Mouse (Mus musculus): Measurements from ENCODE around the gene Rsad1. TPM values are rescaled to one million over a fixed set of nuclear protein-coding genes. Genes with fewer than 3 reads are reported as not detected.

Gene Rsad1
- polyA plus RNA-seq (2014; fragmentation: Nextera tagmentation; extraction: Ambion mirVana) = 3.4 TPM in 2 replicates

DNA sequence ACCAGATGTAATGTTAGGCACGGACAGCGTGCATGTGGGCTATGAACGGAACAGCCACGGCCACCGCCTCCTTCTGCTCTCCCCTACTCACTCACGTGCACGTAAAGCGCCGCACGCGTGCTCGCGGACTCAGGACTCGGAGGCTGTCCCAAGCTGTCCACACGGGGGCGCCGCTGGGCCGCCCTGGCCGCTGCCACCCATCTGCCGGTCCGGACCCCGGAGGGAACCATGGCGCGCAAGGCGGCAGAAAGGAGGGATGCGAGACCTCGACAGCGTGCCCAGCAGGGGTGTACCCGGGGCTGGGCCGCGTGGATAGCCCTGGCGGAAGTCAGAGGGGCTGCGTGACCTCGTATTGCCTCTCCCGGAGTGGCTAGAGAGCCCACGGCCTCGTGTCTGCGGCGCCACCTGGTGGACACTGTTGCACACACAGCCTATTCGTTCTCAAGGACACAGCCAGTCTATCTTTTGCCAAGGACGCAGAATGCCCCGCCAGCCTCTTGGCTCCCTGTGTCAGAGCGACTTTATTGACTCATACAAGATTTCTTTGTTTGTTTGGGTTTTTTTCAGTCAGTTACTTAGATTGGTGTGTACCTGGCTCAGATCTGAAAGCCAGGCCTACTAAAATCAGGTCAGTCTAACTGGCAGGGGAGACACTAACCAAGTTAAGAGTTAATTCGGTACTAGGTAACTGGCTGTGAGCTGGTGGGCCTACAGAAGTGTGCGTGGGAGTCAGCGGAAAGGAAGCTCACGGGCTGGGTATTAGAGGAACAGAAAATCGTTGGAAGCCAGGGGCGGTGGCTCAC, at the start of gene Rsad1:
TSS of gene Rsad1 (minus strand) at position 368 of the 803 bp plus-strand sequence.
- H3K4me3 ChIP-seq (ENCODE audit: low read depth, low read length) = peak within 1 kb of the TSS; percentile 55
- H3K36me3 ChIP-seq (ENCODE audit: control insufficient read depth, insufficient read depth, low read length) = no peaks in the 10 kb centered on the region
- peak; percentile 96 for DNase-seq (ENCODE audit: low spot score)
- WGBS = 4% methylated on average over 49 of the region's 49 CpGs
- H3K4me1 ChIP-seq (replicated peaks; ENCODE audit: control insufficient read depth, insufficient read depth, low read length) = peaks cover 4% of the 10 kb centered on the region; the same call in 1 of the 2 replicates
- H3K9ac ChIP-seq (ENCODE audit: low read depth, low read length) = peak within 1 kb of the TSS; percentile 77
- ATAC-seq (ENCODE audit: low FRiP score) = peak; percentile 90
- peak within 1 kb of the TSS; percentile 65 for H3K4me2 ChIP-seq (replicated peaks; ENCODE audit: low read depth, low read length)
- peak within 1 kb of the TSS; percentile 58; the same call in 1 of the 2 replicates for H3K27ac ChIP-seq (ENCODE audit: low read depth, low read length)
- no peaks in the 10 kb centered on the region for H3K27me3 ChIP-seq (ENCODE audit: control insufficient read depth, insufficient read depth, low read length)
- H3K9me3 ChIP-seq (ENCODE audit: control insufficient read depth, low read length) = no peaks in the 10 kb centered on the region

DNA sequence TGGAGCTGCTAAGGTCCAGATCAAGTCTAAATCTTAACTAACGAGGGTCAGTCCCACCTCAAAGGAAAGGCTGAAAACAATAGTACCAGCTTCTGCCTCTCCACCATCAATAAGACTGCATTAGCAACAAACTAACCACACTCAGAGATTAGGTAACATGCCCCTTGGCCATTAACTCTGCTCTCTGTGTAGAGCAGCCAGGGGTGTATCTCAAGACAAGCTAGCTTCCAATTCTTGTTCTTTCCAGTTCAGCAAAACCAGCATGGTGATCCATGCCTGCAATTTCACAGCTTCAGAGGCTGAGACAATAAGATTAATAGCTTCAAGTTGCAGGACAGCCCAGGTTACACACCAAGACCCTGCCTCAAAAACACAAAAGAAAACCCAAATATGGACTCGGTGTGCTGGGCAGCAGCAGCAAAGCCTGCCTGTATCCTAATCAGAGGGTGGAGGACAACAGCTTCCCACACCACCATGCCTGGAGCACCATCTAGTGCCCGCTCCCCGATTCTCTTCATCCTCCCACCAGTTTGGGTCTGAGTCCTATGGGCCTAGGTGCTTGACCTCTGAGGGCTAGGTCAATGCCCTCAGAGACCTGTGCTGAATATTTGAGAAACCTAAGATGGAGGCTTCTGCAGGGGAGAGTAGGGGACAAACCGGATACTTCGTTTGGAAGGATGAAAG, 49.5 kb upstream of the Rsad1 start:
- H3K27me3 ChIP-seq (ENCODE audit: control insufficient read depth, insufficient read depth, low read length) = no peaks in the 10 kb centered on the region
- H3K9ac ChIP-seq (ENCODE audit: low read depth, low read length) = no peak overlapping the region
- no peaks in the 10 kb centered on the region for H3K9me3 ChIP-seq (ENCODE audit: control insufficient read depth, low read length)
- no peaks in the 10 kb centered on the region for H3K4me1 ChIP-seq (replicated peaks; ENCODE audit: control insufficient read depth, insufficient read depth, low read length)
- DNase-seq (ENCODE audit: low spot score) (no peak), ATAC-seq (ENCODE audit: low FRiP score) (no peak)
- H3K36me3 ChIP-seq (ENCODE audit: control insufficient read depth, insufficient read depth, low read length) = no peaks in the 10 kb centered on the region
- no peak overlapping the region for H3K4me3 ChIP-seq (ENCODE audit: low read depth, low read length)
- no peak overlapping the region for H3K4me2 ChIP-seq (replicated peaks; ENCODE audit: low read depth, low read length)
- H3K27ac ChIP-seq (ENCODE audit: low read depth, low read length) = no peak overlapping the region
- WGBS = 75% methylated on average over 6 of the region's 6 CpGs

DNA sequence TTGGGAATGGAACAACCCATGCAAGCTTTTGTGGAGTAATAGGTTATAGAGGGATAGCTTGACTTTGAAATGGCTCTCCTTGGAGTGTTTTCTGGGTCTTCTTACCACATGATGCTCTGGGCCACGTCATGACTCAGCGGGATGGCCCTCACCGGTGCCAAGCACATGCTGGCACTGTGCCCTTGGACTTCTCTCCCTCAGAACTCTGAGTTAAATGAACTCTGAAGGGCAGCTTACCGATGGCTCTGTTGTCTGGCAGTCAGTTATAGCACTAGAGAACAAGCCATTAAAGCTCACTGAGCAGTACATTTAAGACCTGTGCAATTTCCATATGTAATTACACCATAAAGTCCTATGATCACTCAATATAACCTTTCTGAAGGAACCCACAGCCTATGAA, 48.3 kb upstream of the Rsad1 start:
- 95% methylated on average over 4 of the region's 4 CpGs for WGBS
- DNase-seq (ENCODE audit: low spot score) = no peak
- H3K27me3 ChIP-seq (ENCODE audit: control insufficient read depth, insufficient read depth, low read length) = no peaks in the 10 kb centered on the region
- no peak overlapping the region for H3K4me3 ChIP-seq (ENCODE audit: low read depth, low read length)
- H3K4me1 ChIP-seq (replicated peaks; ENCODE audit: control insufficient read depth, insufficient read depth, low read length) = no peaks in the 10 kb centered on the region
- no peak overlapping the region for H3K4me2 ChIP-seq (replicated peaks; ENCODE audit: low read depth, low read length)
- no peak overlapping the region for H3K27ac ChIP-seq (ENCODE audit: low read depth, low read length)
- no peak overlapping the region for H3K9ac ChIP-seq (ENCODE audit: low read depth, low read length)
- H3K9me3 ChIP-seq (ENCODE audit: control insufficient read depth, low read length) = no peaks in the 10 kb centered on the region
- no peaks in the 10 kb centered on the region for H3K36me3 ChIP-seq (ENCODE audit: control insufficient read depth, insufficient read depth, low read length)
- ATAC-seq (ENCODE audit: low FRiP score) = no peak

DNA sequence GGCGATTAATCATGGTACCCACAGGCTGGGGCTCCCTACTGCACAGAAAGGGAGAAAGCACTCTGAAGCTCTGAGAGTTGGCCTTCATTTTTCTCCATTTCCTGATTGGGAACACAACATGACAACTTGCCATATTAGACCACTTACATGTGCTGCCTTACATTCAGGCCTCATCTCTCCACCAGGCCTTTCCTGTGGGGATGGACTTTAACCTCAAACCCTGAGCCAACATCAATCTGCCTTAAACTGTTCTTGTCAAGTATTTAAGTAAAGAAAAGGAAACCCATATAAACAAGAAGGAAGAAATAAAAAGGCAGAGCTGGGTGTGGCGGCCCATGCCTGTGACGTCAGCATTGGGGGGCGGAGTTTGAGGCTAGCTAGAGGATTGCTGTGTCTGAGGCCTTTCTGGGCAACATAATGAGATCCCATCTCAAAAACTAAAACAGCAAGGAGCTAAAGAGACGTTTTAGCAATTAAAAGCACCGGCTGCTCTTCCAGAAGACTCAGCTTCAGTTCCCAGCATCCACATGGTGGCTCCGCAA, 47.3 kb upstream of the Rsad1 start:
- 0 out of 2 replicates have a peak, but pooled peaks cover 2% of the 10 kb centered on the region for H3K4me1 ChIP-seq (replicated peaks; ENCODE audit: control insufficient read depth, insufficient read depth, low read length)

DNA sequence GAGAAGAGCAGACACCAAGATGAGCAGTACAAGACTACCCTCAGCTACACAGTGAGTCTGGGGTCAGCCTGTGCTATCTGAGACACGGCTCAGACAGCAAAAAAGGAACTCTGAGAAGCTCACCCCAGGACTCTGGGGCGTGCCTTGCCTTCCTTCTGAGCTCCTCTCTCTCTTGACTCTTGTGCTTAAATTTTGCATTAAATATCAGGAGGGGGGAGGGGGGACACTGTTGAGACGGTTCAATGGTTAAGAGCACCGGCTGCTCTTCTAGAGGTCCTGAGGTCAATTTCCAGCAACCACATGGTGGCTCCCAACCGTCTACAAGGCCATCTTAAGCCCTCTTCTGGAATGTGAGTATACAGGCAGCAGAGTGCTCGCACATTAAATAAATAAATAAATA, 38.5 kb upstream of the Rsad1 start:
- Histone ChIP-seq H3K9ac (ENCODE audit: low read depth, low read length) (no peak overlapping the region), H3K4me1 (replicated peaks; ENCODE audit: control insufficient read depth, insufficient read depth, low read length) (peaks cover 2% of the 10 kb centered on the region; the same call in 1 of the 2 replicates), H3K27me3 (ENCODE audit: control insufficient read depth, insufficient read depth, low read length) (no peaks in the 10 kb centered on the region), H3K4me2 (replicated peaks; ENCODE audit: low read depth, low read length) (no peak overlapping the region), H3K27ac (ENCODE audit: low read depth, low read length) (no peak overlapping the region), H3K36me3 (ENCODE audit: control insufficient read depth, insufficient read depth, low read length) (no peaks in the 10 kb centered on the region), H3K4me3 (ENCODE audit: low read depth, low read length) (no peak overlapping the region), H3K9me3 (ENCODE audit: control insufficient read depth, low read length) (no peaks in the 10 kb centered on the region)
- ATAC-seq (ENCODE audit: low FRiP score) (no peak), DNase-seq (ENCODE audit: low spot score) (no peak)
- WGBS = 65% methylated on average over 6 of the region's 6 CpGs

More for the DNA sequence above, 47.3 kb upstream of the Rsad1 start:
- ATAC-seq (ENCODE audit: low FRiP score) = no peak
- DNase-seq (ENCODE audit: low spot score) = no peak
- no peak overlapping the region for H3K4me2 ChIP-seq (replicated peaks; ENCODE audit: low read depth, low read length)
- H3K9ac ChIP-seq (ENCODE audit: low read depth, low read length) = no peak overlapping the region
- no peaks in the 10 kb centered on the region for H3K36me3 ChIP-seq (ENCODE audit: control insufficient read depth, insufficient read depth, low read length)
- H3K27ac ChIP-seq (ENCODE audit: low read depth, low read length) = no peak overlapping the region
- H3K9me3 ChIP-seq (ENCODE audit: control insufficient read depth, low read length) = no peaks in the 10 kb centered on the region
- no peak overlapping the region for H3K4me3 ChIP-seq (ENCODE audit: low read depth, low read length)
- H3K27me3 ChIP-seq (ENCODE audit: control insufficient read depth, insufficient read depth, low read length) = no peaks in the 10 kb centered on the region
- 72% methylated on average over 7 of the region's 7 CpGs for WGBS

DNA sequence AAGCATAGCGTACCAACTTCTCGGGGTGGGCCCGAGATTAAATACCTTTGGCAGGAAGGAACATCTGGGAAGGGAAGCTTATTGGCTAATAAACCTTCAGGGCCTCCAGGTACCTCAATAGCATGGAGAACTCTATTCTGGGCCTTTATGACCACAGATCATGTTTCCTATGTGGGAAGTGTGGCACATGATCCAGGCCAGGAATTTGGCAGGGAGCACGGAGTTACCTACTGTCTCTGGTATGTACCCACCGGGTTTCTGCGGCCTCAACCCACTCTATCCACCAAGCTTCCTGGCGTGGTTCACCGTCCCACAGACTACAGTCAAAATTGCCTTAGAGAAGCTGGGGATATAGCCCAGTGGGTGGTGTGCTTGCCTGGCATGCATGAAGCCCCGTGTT, 36.0 kb upstream of the Rsad1 start:
- Histone ChIP-seq H3K4me1 (replicated peaks; ENCODE audit: control insufficient read depth, insufficient read depth, low read length) (no peaks in the 10 kb centered on the region), H3K4me3 (ENCODE audit: low read depth, low read length) (no peak overlapping the region), H3K36me3 (ENCODE audit: control insufficient read depth, insufficient read depth, low read length) (no peaks in the 10 kb centered on the region), H3K27ac (ENCODE audit: low read depth, low read length) (no peak overlapping the region), H3K27me3 (ENCODE audit: control insufficient read depth, insufficient read depth, low read length) (no peaks in the 10 kb centered on the region), H3K4me2 (replicated peaks; ENCODE audit: low read depth, low read length) (no peak overlapping the region), H3K9ac (ENCODE audit: low read depth, low read length) (no peak overlapping the region), H3K9me3 (ENCODE audit: control insufficient read depth, low read length) (no peaks in the 10 kb centered on the region)
- no peak for DNase-seq (ENCODE audit: low spot score)
- ATAC-seq (ENCODE audit: low FRiP score) = no peak
- 97% methylated on average over 9 of the region's 9 CpGs for WGBS

DNA sequence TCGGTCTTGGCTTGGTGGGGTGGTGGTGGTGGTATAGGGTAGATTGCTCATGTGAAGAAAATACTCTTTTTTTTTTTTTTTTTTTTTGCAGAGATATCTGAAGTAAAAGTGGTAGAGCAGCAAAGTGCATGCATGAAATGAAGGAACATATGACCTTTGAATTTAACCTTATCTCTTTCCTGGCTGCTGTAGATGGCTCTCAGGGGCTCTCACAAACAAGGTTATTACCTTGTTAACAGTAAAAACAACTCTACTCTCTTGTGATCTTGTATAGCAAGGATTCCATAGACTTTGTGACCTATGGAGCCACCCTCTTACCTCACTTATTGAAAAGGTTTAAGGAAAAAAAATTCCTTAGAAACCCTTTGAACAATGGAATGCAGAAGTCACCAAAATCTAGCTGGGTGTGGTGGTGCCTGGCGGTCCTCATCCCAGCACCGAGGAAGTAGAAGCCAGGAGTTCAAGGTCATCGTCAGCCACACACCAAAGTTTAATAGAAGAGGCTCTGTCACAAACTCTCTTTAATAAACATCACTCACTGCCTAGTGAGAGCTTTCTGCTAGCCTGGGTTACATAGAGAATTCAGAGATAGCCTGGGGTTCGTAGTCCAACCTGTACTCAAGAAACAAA, 31.2 kb upstream of the Rsad1 start:
- no peaks in the 10 kb centered on the region for H3K4me1 ChIP-seq (replicated peaks; ENCODE audit: control insufficient read depth, insufficient read depth, low read length)
- H3K4me2 ChIP-seq (replicated peaks; ENCODE audit: low read depth, low read length) = no peak overlapping the region
- WGBS = 93% methylated on average over 5 of the region's 5 CpGs
- no peak overlapping the region for H3K4me3 ChIP-seq (ENCODE audit: low read depth, low read length)
- no peaks in the 10 kb centered on the region for H3K36me3 ChIP-seq (ENCODE audit: control insufficient read depth, insufficient read depth, low read length)
- ATAC-seq (ENCODE audit: low FRiP score) = no peak
- H3K27ac ChIP-seq (ENCODE audit: low read depth, low read length) = no peak overlapping the region
- H3K27me3 ChIP-seq (ENCODE audit: control insufficient read depth, insufficient read depth, low read length) = no peaks in the 10 kb centered on the region
- H3K9me3 ChIP-seq (ENCODE audit: control insufficient read depth, low read length) = no peaks in the 10 kb centered on the region
- no peak overlapping the region for H3K9ac ChIP-seq (ENCODE audit: low read depth, low read length)
- DNase-seq (ENCODE audit: low spot score) = no peak

DNA sequence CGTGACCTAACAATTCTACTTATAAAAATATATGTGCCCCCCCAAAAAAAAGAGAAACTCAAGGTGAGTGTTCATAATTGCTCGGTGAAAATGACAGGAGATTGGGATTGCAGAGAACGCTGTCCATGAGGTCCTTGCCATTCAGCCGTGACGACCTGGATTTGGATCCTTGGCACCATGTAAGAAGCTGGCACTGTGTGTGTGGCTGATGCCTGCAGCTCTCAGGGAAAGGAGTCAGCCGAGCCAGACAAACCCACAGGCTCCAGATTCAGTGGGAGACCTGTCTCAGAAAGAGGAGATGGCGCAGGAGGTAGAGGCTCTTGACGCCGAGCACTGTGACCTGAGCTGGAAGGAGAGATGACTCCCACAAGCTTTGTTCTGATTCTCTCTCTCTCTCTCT, 27.3 kb upstream of the Rsad1 start:
- Histone ChIP-seq H3K9ac (ENCODE audit: low read depth, low read length) (no peak overlapping the region), H3K4me1 (replicated peaks; ENCODE audit: control insufficient read depth, insufficient read depth, low read length) (no peaks in the 10 kb centered on the region), H3K36me3 (ENCODE audit: control insufficient read depth, insufficient read depth, low read length) (no peaks in the 10 kb centered on the region), H3K4me3 (ENCODE audit: low read depth, low read length) (no peak overlapping the region), H3K4me2 (replicated peaks; ENCODE audit: low read depth, low read length) (no peak overlapping the region), H3K27ac (ENCODE audit: low read depth, low read length) (no peak overlapping the region), H3K9me3 (ENCODE audit: control insufficient read depth, low read length) (no peaks in the 10 kb centered on the region), H3K27me3 (ENCODE audit: control insufficient read depth, insufficient read depth, low read length) (no peaks in the 10 kb centered on the region)
- 89% methylated on average over 9 of the region's 9 CpGs for WGBS
- ATAC-seq (ENCODE audit: low FRiP score) (no peak), DNase-seq (ENCODE audit: low spot score) (no peak)
